Mouse (Mus musculus): ENCODE data around the gene Csrp2. TPM values are rescaled to one million over a fixed set of nuclear protein-coding genes. Genes with fewer than 3 reads are reported as not detected.

Gene Csrp2
- 76.6 and 79.1 TPM in 2 replicates for polyA plus RNA-seq (2015; fragmentation: Nextera tagmentation; extraction: Ambion mirVana)

GRCm38 (mm10) chr10:110919531-110920343 is at the start of gene Csrp2:
Csrp2 (plus strand) TSS chr10:110919789.

Other genes starting within 250 kb of the Csrp2 start
- gene E2f7, start 174.3 kb upstream of the Csrp2 start, polyA plus RNA-seq (2015; fragmentation: Nextera tagmentation; extraction: Ambion mirVana): 5.7 and 5.8 TPM in 2 replicates
- gene Zdhhc17, start 90.4 kb downstream of the Csrp2 start, polyA plus RNA-seq (2015; fragmentation: Nextera tagmentation; extraction: Ambion mirVana): 14.0 and 15.3 TPM in 2 replicates
- gene Osbpl8, start 245.0 kb downstream of the Csrp2 start, polyA plus RNA-seq (2015; fragmentation: Nextera tagmentation; extraction: Ambion mirVana): 6.4 and 7.3 TPM in 2 replicates

Measured in skeletal muscle tissue, postnatal 0 days (tissue).